Mouse (Mus musculus) left cerebral cortex, postnatal 14 days (tissue): ENCODE results near the gene Mri1. TPM values are rescaled to one million over a fixed set of nuclear protein-coding genes. Genes with fewer than 3 reads are reported as not detected.

ENCODE experiments used
- DNase-seq, 2 experiments: peaks; one replicate each; pipeline ENCODE4 v3.0.0; 2021 to 2022; ENCODE audit warnings: low spot score in 2 of 2, mixed read lengths in 1 of 2
- intact Hi-C: fragments of 180-260 bp; cut with DNase I; formaldehyde crosslinking; loops from one replicate; pipeline ENCODE4 v1.15.1; 2025
- total RNA-seq, 2 experiments: library from RNA; stranded (reverse); gene quantifications; 2 replicates each; pipeline ENCODE4 v1.2.3; 2021

The Mri1 gene
- total RNA-seq, 2 experiments from 2014 or later: 18.4 to 21.8 TPM

GRCm38 (mm10) chr8:84241821-84242220, 15.3 kb downstream of the Mri1 start:
- DNase-seq: no peak
- intact Hi-C loops: no loop called here

GRCm38 (mm10) chr8:84241167-84241566, 16.0 kb downstream of the Mri1 start:
- intact Hi-C loops: no loop called here
- DNase-seq: no peak

- intact Hi-C loops: no loop called here
- no peak for DNase-seq
These were observed 19.4 kb downstream of the Mri1 start for GRCm38 (mm10) chr8:84237542-84238229.

GRCm38 (mm10) chr8:84236998-84237473, 20.1 kb downstream of the Mri1 start, which contains the start of gene Zswim4:
Gene Zswim4, minus strand, starts transcription at chr8:84237055.
- intact Hi-C loops: no loop called here
- peak; percentile 99 for DNase-seq

- DNase-seq: no peak
- intact Hi-C loops: no loop called here
These were observed 20.6 kb downstream of the Mri1 start for GRCm38 (mm10) chr8:84236410-84236997.

- DNase-seq: no peak
- intact Hi-C loops: no loop called here
These were observed 21.2 kb downstream of the Mri1 start for GRCm38 (mm10) chr8:84235746-84236409.

- intact Hi-C loops: no loop called here
- no peak for DNase-seq
These were observed 24.1 kb downstream of the Mri1 start for GRCm38 (mm10) chr8:84233055-84233454.

GRCm38 (mm10) chr8:84230735-84231134, 26.4 kb downstream of the Mri1 start:
- DNase-seq: no peak
- intact Hi-C loops: no loop called here

- DNase-seq: no peak
- intact Hi-C loops: no loop called here
These were observed 33.6 kb downstream of the Mri1 start for GRCm38 (mm10) chr8:84223322-84224029.

- DNase-seq: no peak
- intact Hi-C loops: no loop called here
These were observed 34.5 kb downstream of the Mri1 start for GRCm38 (mm10) chr8:84222566-84223165.

- no peak for DNase-seq
- intact Hi-C loops: no loop called here
These were observed 37.0 kb downstream of the Mri1 start for GRCm38 (mm10) chr8:84220105-84220504.

GRCm38 (mm10) chr8:84218143-84218542, 39.0 kb downstream of the Mri1 start:
- no peak for DNase-seq

GRCm38 (mm10) chr8:84217206-84217605, 39.9 kb downstream of the Mri1 start:
- no peak for DNase-seq
- intact Hi-C loops: no loop called here

More at GRCm38 (mm10) chr8:84218143-84218542, 39.0 kb downstream of the Mri1 start:
- intact Hi-C loops: no loop called here

- no peak for DNase-seq
- intact Hi-C loops: no loop called here
These were observed 43.8 kb downstream of the Mri1 start for GRCm38 (mm10) chr8:84213277-84213676.

GRCm38 (mm10) chr8:84211881-84212563, 45.1 kb downstream of the Mri1 start:
- no peak for DNase-seq
- intact Hi-C loops: no loop called here

- intact Hi-C loops: no loop called here
- DNase-seq: no peak
These were observed 45.9 kb downstream of the Mri1 start for GRCm38 (mm10) chr8:84211202-84211601.

- intact Hi-C loops: loop anchor here (1.0 kb wide), 1 partner anchor 24 kb away; no protein-coding TSS in a partner anchor
- DNase-seq: peak; percentile 80 to 85
These were observed 46.8 kb downstream of the Mri1 start for GRCm38 (mm10) chr8:84210167-84210791.
